Mouse (Mus musculus) embryonic fibroblast, embryonic 13.5 days (primary cell): Measurements from ENCODE around the gene March4.

Experiments
- CTCF ChIP-seq: IDR thresholded peaks from 2 replicates; pipeline ENCODE4 v1.5.1; 2011; ENCODE audit warnings: mild to moderate bottlenecking, control low read depth, low read length, moderate library complexity, borderline replicate concordance; ENCODE audit not compliant: insufficient read depth
- POLR2A ChIP-seq: IDR thresholded peaks from 2 replicates; pipeline ENCODE4 v1.6.1; 2011; ENCODE audit warnings: low read depth, mild to moderate bottlenecking, control low read depth, low read length, moderate library complexity

- TF ChIP-seq POLR2A (no peak), CTCF (no peak)
These were observed 99.8 kb downstream of the March4 start for GRCm38 (mm10) chr1:72436967-72437366.
